Mouse (Mus musculus): Measurements from ENCODE around the gene Csnk2a1.
"Not testable (repeated sequence)": the region's sequence is repeated elsewhere in the genome, so short reads cannot be mapped to it uniquely, and the experiment has no call there.

Csnk2a1 gene

DNA sequence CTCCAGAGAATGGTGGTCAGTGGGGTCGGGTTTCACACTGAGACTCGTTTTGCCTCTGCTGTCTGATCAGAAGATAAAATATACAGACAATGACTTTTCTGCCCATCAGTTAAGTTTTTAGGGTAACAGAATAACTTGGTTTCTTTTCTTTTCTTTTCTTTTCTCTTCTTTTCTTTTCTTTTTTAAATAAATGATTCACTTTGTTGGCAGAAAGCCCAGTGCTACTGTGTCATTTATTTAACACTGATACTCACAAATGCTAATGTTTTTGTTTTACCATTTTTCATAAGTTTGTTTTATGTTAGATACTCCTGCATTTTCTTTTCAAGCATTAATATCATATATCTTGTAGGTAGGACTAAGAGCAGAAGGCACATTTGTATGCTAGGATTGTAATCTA is 13.9 kb downstream of the Csnk2a1 start:
- no peak for DNase-seq

DNA sequence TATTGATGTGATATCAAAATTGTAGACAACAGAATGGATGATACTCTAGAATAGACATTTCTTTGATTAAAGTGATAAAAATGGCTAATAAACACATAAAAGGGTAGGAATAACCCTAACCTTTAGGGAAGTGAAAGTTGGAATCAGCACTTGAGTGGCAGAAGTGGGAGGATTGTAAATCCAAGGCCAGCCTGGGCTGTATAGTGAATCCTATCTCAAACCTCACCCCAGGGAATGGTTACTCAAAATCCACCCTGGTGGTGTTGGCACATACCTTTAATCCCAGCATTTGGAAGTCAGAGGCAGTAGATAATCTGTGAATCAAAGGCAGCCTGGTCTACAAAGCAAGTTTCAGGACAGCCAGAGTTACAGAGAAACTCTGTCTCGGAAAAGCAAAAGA is 20.6 kb downstream of the Csnk2a1 start:
- no peak for DNase-seq

DNA sequence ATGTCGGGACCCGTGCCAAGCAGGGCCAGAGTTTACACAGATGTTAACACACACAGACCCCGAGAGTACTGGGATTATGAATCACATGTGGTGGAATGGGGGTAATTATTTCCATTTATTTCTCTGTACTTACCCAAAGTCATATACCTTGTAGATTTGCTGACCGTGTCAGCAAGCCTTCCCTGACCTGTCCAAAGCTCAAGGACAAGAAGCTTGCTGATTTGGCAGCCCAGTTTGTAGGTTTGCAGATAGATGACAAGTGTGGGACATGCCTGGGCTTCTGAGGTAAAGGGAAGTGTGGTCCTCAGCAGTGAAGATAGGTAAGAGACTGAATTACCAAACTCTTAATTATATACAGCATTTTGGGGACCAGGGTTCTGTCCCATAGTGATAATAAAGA is 23.9 kb downstream of the Csnk2a1 start:
- no peak for DNase-seq

DNA sequence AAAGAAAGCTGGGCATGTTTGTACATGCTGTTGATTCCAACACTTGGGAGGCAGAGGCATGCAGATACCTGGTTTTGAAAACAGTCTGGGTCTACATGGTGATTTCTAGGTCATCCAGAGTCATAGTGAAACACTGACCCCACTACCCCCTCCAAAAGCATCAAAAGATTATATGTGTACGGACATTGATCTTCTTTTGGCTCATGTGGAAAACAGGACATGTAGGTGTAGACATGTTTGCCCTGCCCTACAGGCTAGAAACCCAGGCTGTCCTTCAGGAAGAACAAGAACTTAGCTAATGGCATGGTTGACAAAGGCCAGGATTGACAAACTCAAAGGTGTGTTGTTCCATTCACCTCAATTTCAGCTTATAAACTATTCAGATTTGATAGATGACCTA is 33.1 kb downstream of the Csnk2a1 start:
- no peak for DNase-seq

DNA sequence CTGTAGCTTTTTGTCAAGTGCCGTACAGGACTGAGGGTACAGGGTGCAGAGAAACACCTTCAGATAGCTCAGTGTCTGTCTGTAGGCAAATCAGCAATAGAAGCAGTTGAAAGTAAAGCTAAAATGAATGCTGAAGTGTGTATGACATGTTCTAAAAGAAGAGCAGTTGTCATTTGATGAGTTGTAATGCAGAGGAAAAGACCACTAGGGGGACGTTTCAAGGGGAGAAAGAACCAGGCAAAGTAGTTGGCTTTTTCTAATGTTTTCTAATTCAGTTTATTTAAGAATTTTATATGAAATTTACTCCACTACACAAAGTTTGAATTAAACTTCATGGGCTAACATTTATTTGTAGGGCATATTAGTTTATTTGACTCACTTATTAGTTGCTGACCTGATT is 47.0 kb downstream of the Csnk2a1 start:
- no peak for DNase-seq

DNA sequence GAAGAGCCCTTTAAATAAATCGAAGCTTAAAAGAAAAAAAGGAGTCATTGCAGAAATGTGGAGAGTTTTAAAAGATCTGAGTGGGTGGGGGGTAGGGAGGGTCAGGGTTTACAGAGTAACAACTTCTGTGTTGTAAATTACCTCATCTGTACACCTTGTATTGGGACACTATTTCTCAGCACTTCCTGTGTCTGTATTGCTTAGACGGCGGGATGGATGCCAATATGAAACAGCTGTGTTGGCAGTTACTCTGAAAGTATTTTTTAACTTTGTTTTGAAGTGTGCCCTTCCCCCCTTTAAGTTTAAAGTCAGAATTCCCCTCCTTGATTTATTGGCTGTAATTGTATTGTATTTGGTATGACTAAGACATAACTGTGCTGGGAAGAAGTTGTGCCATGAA is 54.8 kb downstream of the Csnk2a1 start:
- no peak for DNase-seq

DNA sequence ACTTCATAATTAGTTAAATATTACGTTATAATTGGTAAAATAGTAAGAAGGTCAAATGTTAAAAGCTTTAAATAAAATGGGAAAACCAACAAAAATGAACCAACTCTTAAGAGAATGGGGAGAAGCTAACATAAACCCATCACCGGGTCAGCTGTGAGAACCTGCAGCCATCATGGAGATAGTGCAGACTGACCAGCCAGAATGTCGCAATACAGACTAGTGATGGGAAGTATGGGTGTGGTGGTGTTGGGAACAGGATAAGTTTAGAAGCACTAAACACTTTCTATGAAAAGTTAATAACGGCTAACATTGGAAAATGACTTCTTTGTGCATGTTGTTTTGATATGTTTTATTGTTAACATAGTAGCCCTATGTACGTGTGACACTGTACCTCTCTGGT is 60.9 kb downstream of the Csnk2a1 start:
- DNase-seq = no peak

DNA sequence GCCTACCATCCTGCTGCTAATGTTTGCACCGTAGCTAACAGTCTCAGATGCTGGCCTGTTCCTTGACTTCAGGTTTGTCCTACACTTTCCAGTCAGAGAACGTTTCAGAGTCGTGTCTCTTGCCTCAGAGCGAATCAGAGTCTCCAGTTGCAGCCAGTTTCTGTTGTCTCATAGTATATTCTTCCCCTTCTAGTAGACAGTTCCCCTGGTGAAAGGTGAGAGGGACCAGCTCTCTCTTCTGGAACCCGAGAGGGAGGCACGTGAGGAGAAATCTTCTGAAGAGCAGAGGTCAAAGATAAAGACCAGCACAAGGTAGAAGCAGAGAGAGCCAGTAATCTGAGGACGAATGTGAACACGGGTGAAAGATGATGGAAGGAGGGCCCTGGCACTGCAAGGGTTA is 61.4 kb downstream of the Csnk2a1 start:
- no peak for DNase-seq

DNA sequence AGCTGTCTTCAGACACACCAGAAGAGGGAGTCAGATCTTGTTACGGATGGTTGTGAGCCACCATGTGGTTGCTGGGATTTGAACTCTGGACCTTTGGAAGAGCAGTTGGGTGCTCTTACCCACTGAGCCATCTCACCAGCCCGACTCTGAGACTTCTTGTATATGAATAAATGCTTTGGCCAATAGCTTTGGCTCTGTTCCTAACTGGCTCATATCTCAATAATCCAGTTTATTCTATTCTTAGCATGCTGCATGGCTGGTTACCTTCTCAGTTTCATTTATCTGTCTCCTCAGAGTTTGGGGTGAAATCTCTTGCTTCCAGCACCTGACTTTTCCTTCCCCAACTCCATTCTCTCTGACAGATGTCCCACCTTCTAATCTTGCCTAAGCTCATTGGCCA is 63.0 kb downstream of the Csnk2a1 start:
- DNase-seq = not testable (repeated sequence)

DNA sequence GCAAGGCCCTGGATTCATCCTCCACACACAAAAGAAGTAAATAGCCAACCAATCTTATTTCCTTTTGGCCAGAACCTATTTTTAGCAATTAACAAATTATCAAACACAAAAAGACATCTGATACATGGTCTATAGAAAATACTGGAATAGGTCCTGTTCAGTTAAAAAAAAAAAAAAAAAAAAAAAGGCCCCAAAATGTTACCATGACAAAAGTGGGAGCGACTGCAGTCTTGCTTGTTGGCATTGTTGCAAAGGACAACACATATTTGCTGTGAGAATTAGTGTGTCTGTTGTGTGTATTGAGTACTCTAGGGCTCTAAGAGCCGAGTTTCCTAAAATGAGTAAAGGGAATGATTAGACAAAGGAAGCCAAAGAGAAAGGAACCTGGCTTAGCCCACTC is 65.8 kb downstream of the Csnk2a1 start:
- DNase-seq = no peak

DNA sequence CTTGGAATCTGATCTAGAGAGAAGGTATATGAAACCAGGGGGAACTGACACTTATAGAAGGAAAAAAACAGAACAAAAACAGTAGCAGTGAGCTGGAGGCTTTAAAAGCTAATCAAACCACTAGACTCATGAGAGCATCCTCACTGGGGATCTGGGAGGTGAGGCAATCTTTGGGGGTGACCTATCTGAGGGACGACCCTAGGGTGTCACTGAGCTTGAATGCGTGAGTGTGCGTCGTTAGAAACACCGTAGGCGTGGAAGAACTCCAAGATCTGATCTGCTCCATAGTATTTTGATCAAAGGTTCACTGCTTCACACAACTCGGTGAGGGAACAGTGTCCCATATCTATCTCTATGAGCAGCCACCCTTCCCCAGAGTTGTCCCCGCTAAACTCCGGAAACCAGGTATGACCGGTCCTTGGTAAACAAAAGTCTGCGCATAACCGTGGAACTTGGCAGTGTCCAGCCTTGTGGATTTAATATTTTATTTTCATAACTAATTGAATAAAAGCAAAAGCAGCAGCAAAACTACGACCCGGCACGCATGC is 66.6 kb downstream of the Csnk2a1 start:
- DNase-seq = peak in 1 of 2 experiments; percentile 9

DNA sequence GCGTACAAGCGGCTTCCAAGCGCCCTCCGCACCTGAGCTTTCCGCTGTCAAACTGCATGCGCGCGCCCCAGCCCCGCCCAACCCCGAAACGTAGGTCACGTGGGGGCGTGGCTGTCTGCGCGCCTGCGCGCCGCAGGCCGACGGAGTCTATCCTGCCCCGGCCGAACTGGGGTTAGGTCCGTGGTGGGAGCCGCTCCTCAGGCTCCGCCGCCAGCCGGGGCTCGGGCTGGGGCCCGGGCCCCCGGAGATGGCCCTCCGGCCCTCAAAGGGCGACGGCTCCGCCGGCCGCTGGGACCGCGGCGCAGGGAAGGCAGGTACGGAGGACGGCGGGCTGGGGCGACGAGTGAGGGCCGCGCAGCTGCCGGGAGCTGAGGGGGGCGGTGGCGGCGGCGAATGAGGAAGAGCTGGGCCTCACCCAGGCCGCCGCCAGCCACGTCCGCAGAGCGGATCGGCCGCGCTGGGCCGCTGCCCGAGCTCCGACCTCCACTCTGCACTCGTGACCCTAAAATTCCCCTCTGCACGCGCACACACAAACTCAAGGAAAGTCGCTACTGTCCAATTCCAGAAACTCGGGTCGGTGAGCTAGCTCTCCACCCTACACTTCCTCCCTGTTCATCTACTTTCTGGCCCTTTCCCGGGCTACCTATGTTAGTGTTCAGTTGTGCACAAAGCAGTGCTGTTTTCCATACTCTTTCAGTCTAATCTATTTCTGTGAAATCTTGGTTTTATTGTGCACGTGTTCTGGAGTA is 67.3 kb downstream of the Csnk2a1 start, which contains the start of gene Tbc1d20:
TSS of gene Tbc1d20 (plus strand) at position 102 of the 749 bp plus-strand sequence.
- DNase-seq = peak; percentile 91 to 92

DNA sequence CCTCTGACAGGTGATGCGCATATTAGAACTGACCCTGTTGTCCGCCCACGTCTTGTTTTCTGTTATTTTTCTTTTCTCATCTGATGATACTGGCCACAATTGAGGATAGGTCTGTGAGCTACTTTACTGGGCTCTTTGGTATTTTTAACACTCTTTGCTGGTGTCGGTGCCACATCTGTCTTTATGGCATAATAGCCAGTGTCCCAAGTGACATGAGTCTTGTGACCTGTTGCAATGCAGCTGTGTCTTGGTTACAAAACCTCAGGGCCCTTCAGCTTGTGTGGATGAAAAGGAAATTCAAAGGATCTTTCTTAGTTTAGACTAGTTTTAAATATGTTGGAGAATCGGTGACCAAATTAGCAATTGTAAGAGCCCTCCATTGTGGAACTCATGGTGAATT is 67.9 kb downstream of the Csnk2a1 start:
- no peak for DNase-seq

DNA sequence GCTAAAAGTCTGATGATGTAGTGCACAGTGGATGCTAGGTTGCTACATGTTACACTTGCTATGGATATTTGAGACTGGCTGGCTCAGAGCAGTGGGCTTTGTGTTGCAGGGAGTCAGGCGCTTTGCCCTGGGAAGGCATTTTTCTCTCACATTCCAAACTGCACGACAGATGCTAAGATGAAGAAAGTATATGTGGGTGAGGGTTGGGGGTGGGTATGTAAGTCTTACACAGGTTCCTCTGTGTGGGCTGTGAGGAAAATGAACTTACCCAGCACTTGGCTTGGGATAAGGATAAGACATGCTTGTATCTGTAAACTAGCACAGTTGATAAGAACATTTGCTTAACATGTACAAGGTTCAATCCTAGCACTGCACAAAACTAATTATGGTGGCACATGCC is 76.2 kb downstream of the Csnk2a1 start:
- DNase-seq = no peak

DNA sequence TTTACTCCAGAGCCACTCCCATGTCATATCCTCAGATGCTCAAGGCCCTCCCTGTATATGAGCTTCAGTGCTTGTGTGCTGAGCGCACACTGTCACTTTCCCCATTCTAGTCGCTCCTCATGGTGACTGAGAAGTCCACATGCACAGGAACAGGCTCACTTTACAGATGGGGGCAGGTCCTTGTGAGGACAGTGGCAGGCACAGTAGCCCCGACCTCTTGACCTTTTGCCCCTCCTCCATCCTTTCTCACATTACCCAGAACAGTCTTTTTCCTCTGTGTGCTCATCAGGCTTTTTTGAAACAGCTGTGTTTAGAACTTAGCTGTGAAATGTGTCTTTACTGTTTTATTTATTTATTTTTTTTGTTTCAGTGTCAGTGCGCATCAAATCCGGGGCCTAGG is 77.1 kb downstream of the Csnk2a1 start:
- no peak for DNase-seq

DNA sequence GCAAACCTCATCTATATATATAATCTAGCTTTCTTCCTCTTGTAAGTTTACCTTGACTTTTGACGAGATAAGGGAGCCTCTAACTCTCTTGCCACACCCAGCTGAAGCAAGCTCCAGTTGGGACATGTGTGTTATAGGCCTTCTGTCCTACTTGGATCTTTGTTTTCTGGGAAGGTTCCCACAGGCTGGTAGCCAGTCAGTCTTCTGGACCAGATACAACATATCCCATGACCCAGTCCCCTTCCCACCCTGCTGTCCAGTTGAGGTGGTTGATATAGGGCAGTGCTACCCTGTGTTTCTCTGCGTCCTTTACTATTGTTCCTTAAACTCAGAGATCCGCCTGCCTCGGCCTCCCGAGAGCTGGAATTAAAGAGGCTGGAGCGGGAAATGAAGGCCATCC is 78.8 kb downstream of the Csnk2a1 start:
- DNase-seq = no peak

DNA sequence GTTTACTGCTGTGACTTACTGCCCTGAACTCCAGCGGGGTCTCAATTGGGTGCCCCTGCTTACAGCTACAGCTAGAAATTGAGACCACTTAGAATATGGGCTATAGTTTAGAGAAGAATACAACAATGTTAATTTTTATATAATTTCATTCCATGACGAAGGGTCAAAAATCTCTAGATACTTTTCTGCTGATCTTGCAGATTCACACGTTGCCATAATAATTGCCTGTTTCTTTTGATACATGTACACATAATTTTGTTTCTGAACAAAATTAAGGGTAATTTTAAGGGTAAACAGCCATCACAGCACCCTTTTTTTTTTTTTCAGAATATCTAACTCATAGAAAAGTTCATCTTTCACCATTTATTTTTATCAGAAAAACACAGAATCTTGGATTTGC is 80.5 kb downstream of the Csnk2a1 start:
- DNase-seq = no peak

DNA sequence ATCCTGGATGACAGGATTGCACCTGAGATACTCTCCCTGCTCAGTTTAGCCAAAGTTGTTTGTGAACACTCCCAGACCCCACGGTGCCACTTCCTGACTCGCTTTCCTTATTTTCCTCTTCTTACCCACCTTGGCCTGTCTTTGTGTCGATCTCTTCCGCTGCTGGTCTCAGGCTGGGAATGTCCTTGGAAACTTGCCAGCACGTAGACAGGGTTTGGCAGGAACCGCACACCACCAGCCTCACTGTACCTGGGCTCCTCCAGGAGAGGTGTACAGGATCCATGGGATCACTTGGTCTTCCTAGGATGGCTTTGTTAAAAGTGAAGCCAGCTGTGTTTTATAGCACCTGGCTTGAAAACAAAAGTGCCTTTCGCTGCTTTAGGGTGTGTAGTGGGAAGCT is 86.4 kb downstream of the Csnk2a1 start:
- DNase-seq = no peak

DNA sequence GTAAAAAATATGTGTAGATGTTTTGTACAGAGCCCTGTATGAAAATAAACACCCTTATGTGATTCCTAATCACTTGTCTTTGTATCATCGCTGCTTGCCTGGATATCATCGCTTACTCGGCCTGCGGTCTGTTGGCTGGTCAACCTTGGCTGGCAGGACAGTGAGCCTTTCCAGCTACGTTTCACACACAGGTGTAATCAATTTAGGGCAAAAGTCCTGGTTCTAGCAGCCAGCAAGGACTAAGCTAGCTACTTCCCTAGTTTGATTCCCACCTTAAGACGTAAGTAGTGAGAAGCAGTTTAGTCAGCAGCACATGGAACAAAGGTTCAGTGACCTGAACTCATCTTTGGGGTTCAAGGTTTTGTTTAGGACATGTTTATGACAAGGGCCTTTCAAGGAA is 87.3 kb downstream of the Csnk2a1 start:
- no peak for DNase-seq

DNA sequence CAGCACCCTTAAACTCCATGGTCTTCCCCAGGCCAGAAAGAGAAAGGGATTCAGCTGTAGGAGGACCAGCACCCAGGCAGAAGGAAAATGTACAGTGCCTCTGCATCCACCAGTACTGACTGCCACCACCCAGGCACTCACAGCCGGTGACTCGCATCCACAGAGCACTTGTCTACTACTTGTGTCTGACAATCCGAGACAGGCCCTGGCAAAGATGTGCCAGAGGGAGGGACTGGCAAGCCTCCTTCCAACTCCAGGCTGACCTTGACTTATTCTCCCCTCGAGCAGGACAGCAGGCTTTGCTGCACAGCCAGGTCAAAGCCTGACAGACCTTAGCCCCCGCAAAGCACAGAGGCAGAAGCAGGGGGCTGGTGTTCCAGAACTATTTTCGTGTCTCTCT is 90.4 kb downstream of the Csnk2a1 start:
- no peak for DNase-seq

DNA sequence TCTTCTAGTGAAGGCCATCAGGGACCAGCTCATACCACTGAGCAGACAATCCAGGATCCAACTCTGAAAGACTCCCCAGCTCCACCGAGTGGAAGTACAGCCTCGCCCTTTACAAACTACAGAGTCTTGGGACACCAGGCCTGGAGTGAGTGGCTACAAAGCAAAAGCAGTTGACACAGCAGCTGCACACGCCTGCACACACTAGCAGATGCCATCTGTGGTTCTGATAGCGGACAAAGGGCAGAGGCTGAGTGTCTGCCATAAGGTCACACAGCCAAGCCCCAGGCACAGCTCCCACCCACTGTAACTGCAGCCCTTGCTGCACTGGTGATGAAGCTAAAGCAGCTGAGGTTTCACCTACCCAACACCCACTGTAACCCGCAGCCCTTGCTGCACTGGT is 94.9 kb downstream of the Csnk2a1 start:
- no peak for DNase-seq

DNA sequence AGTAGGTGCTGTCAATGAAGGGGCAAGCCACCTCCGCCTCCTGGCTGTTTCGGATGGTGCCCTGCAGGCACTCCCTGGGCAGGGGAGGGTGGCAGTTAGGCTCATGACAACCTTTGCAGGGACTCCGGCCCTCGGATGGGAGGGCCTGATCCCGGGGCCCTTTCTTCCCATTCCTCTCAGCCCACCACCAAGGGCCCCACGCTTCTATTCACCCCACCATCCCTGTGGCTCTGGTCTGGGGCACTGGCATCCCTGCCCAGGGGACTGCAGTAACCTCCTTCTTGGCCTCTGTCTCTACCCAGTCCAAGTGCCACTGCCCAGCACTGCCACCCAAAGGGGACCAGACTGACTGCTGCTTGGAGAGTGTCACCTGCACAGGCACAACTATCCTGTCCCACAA is 95.6 kb downstream of the Csnk2a1 start:
- DNase-seq = no peak

DNA sequence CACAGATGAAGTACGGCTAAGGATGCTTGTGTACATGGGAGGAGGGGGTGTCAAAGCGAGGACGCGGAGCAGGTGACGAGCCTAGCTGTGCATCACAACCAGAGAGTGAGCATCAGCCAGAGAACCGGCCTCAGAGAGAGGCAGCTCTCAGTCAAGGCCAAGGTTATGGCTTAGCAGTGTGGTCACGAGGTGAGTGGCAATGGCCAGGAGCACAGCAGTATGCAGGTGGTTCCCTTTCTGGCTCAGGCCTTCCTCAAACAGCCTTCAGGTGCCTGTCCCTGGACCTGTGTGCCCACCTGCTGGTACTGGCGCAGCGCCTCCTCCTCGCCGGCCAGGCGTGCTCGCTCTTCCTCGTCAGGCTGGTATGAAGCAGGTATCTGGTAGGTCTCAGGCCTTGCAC is 97.3 kb downstream of the Csnk2a1 start:
- DNase-seq = no peak

DNA sequence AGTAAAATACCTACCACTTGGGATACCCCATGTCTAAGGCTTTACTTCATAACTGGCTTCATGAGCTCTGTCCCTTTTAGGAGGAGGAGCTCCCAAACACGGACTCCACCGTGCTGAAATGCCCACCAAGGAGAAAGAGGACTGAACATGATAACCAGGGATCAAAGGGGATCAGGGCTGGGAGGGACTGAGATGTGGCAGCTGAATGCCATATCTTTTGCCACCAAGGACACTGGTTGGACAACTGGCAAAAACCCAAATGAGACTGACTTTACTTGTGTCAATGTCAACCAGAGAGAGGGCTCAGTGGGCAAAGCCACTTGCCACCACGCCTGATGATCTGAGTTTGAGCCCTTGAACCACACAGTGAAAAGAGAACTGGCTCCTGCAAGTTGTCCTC is 98.2 kb downstream of the Csnk2a1 start:
- no peak for DNase-seq

DNA sequence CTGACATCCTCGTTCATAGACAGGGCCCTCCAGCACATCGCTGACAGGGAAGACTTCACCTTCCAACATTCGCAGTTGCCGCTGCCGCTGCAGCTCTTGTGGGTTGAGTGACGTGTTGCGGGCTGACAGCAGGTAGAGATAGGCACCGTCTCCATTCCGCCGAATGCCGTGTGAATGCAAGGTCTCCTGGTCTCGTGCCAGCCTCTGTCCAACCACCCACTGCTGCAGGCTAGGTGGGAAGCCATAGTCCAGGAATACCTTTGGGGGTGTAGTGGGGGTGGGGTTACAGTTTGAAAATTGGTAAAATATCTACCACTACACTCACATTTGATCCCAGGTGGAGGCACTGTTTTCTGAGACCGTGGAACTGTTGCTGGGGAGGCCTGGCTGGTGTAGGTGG is 99.5 kb downstream of the Csnk2a1 start:
- no peak for DNase-seq

Measured in lung, adult 18-20 months (tissue).